Mouse (Mus musculus): ENCODE results near the gene Faim.

Gene Faim

DNA sequence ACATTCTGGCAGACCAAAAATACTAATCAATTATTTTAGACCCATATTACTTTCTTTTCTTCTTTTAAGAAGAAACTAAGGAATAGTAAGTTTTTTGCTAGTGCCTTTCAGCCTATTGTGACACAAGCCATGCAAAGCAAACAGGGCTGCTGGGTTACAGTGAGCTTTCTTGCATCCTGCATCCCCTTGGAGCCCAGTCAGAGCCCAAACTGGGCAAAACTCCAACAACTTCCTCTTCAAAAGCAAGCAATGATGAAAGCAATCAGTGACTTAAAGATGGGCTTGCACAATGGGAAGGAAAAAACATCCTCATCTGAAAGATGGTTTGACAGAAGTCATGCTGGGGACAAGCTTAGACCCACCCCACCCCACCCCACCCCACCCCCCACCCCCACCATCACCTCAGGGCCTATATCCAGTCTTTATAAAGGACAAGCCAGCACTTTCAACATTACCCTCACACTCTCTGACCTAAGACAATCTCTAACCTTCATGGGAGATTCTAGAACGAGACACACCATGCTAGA lies 62.6 kb downstream of the Faim start:
- DNase-seq (ENCODE audit: low spot score in 2 of 2): no peak

DNA sequence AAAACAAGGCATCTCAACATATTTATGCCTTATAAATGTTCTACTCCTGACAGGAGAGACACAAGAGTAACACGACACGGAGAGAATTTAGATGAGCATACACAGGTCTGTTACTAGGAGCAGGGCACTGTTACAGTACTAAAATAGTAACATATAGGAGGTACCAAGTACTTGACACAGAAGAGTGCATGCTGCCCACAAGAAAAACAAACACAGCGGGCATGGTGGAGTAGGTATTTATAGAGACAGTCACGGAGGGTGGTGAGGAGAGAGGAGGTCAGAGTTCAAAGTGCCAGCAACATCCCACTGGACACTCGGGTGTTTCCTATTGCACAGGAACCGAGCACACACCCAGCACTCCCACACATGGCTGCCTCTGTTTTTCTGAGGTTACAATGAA lies 63.6 kb downstream of the Faim start:
- no peak for DNase-seq (ENCODE audit: low spot score in 2 of 2)

Measured in spleen, postnatal 36 days (tissue).